Mouse (Mus musculus) hindbrain, embryonic 14.5 days (tissue): ENCODE data around the gene Madcam1. TPM values are rescaled to one million over a fixed set of nuclear protein-coding genes. Genes with fewer than 3 reads are reported as not detected.

ENCODE experiments used
- polyA plus RNA-seq: library from polyadenylated mRNA; unstranded; fragments of >200 nt; fragmentation: Nextera tagmentation; extraction: Ambion mirVana; gene quantifications from 2 replicates; pipeline ENCODE4 v1.2.1, GENCODE M21; 2014

Gene Madcam1
- polyA plus RNA-seq, 1 experiment from 2014 or later: 1.2 TPM

Other genes with a start within 250 kb of the Madcam1 start
- gene Vmn2r83, start 195.8 kb upstream of the Madcam1 start, polyA plus RNA-seq: not detected in 2 replicates
- 15.5 and 21.4 TPM in 2 replicates for gene Plpp2, start 130.8 kb upstream of the Madcam1 start, polyA plus RNA-seq
- gene Mier2, start 109.4 kb upstream of the Madcam1 start, polyA plus RNA-seq: 53.1 and 53.5 TPM in 2 replicates
- not detected in 2 replicates for gene Theg, start 77.2 kb upstream of the Madcam1 start, polyA plus RNA-seq
- 0.99 and 1.2 TPM in 2 replicates for gene C2cd4c, start 50.5 kb upstream of the Madcam1 start, polyA plus RNA-seq
- gene Shc2, start 26.6 kb upstream of the Madcam1 start, polyA plus RNA-seq: 19.8 and 20.8 TPM in 2 replicates
- gene Odf3l2, start 18.8 kb upstream of the Madcam1 start, polyA plus RNA-seq: 0.27 and 0.31 TPM in 2 replicates
- 107 and 108 TPM in 2 replicates for gene Tpgs1, start 4.8 kb downstream of the Madcam1 start, polyA plus RNA-seq
- gene Cdc34, start 17.6 kb downstream of the Madcam1 start, polyA plus RNA-seq: 78.9 and 81.8 TPM in 2 replicates
- gene Gzmm, start 24.5 kb downstream of the Madcam1 start, polyA plus RNA-seq: 1.5 and 1.8 TPM in 2 replicates
- 930 and 976 TPM in 2 replicates for gene Bsg, start 39.9 kb downstream of the Madcam1 start, polyA plus RNA-seq
- gene Hcn2, start 52.1 kb downstream of the Madcam1 start, polyA plus RNA-seq: 2.9 and 4.3 TPM in 2 replicates
- 32.8 and 36.5 TPM in 2 replicates for gene Polrmt, start 82.0 kb downstream of the Madcam1 start, polyA plus RNA-seq
- 1.4 and 1.6 TPM in 2 replicates for gene Fgf22, start 90.5 kb downstream of the Madcam1 start, polyA plus RNA-seq
- 92.8 and 96.7 TPM in 2 replicates for gene Rnf126, start 102.4 kb downstream of the Madcam1 start, polyA plus RNA-seq
- gene Fstl3, start 112.7 kb downstream of the Madcam1 start, polyA plus RNA-seq: 1.6 and 2.2 TPM in 2 replicates
- 0.08 and 0.29 TPM in 2 replicates for gene Prss57, start 126.4 kb downstream of the Madcam1 start, polyA plus RNA-seq
- gene Palm, start 129.0 kb downstream of the Madcam1 start, polyA plus RNA-seq: 240 and 247 TPM in 2 replicates
- 0.08 and 0.74 TPM in 2 replicates for gene Misp, start 156.4 kb downstream of the Madcam1 start, polyA plus RNA-seq
- gene Ptbp1, start 189.9 kb downstream of the Madcam1 start, polyA plus RNA-seq: 59.5 and 62.6 TPM in 2 replicates
- gene Prtn3, start 209.9 kb downstream of the Madcam1 start, polyA plus RNA-seq: 10.1 and 12.8 TPM in 2 replicates
- gene Plppr3, start 210.1 kb downstream of the Madcam1 start, polyA plus RNA-seq: 288 and 294 TPM in 2 replicates
- 0.47 TPM in 1 of 2 replicates, not detected in the other for gene Elane, start 221.7 kb downstream of the Madcam1 start, polyA plus RNA-seq
- not detected in 2 replicates for gene Cfd, start 226.3 kb downstream of the Madcam1 start, polyA plus RNA-seq
- 42.0 and 42.5 TPM in 2 replicates for gene Med16, start 244.4 kb downstream of the Madcam1 start, polyA plus RNA-seq
- gene Gm26602, start 246.3 kb downstream of the Madcam1 start, polyA plus RNA-seq: 1.1 TPM in 1 of 2 replicates, not detected in the other